Mouse (Mus musculus) gastrocnemius, adult 8-10 months (tissue): Measurements from ENCODE around the gene Izumo1r. TPM values are rescaled to one million over a fixed set of nuclear protein-coding genes. Genes with fewer than 3 reads are reported as not detected.

ENCODE experiments used
- total RNA-seq, 4 experiments: library from RNA; stranded (reverse); gene quantifications; 2 replicates each; pipeline ENCODE4 v1.2.4; 2022

Izumo1r gene
- total RNA-seq, 4 experiments from 2014 or later: not detected

Other genes with a start within 250 kb of the Izumo1r start
- gene Piwil4, start 163.2 kb downstream of the Izumo1r start, total RNA-seq: not detected
- gene Fut4, start 151.6 kb downstream of the Izumo1r start, total RNA-seq: under 1 TPM; 0.11 to 0.29 (median 0.18) TPM
- not detected for gene 1700012B09Rik, start 132.9 kb downstream of the Izumo1r start, total RNA-seq
- 10 to 100 TPM; 10.8 to 13.5 (median 11.0) TPM for gene Mre11a, start 119.3 kb downstream of the Izumo1r start, total RNA-seq
- gene Ankrd49, start 119.1 kb downstream of the Izumo1r start, total RNA-seq: 1 to 10 TPM; 6.0 to 7.7 (median 7.5) TPM
- not detected for gene Gpr83, start 43.7 kb downstream of the Izumo1r start, total RNA-seq
- 10 to 100 TPM; 26.9 to 36.7 (median 27.8) TPM for gene Panx1, start 141.5 kb upstream of the Izumo1r start, total RNA-seq
- gene Hephl1, start 208.2 kb upstream of the Izumo1r start, total RNA-seq: under 1 TPM; 0.11 to 0.89 (median 0.49) TPM